Mouse (Mus musculus) c-Kit-positive CD71-positive TER-119-negative erythroid progenitor cells, embryonic 14.5 days (primary cell): ENCODE measurements around the gene Ktn1.

Experiments
- DNase-seq: peaks from one replicate; pipeline ENCODE4 v3.0.0-alpha.2; 2013; ENCODE audit warnings: low read depth

Ktn1 gene

GRCm38 (mm10) chr14:47665061-47665778, 17.0 kb downstream of the Ktn1 start:
- DNase-seq: no peak

DNA sequence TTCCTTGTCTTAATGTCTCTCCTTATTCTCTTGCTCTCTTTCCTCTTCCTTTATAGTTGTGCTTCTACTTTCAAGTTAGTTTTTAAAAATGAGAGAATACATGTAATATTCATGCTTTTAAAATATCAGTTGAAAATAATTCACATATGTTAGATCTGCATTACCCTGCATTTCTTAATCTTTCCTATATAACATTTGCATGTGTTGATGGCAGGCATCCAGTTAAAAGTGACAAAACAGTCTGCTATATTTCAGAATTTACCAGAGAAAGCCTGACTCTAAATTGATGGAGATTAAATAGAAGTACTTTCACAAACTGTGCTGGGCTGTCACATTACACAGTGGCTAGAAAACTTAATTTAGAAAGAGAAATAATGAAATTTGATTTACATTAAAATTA, 19.8 kb downstream of the Ktn1 start:
- no peak for DNase-seq

- no peak for DNase-seq
Measured at GRCm38 (mm10) chr14:47682886-47683285, 34.6 kb downstream of the Ktn1 start.

- no peak for DNase-seq
Measured at GRCm38 (mm10) chr14:47684579-47684978, 36.3 kb downstream of the Ktn1 start.

GRCm38 (mm10) chr14:47699126-47699525, 50.9 kb downstream of the Ktn1 start:
- no peak for DNase-seq

DNA sequence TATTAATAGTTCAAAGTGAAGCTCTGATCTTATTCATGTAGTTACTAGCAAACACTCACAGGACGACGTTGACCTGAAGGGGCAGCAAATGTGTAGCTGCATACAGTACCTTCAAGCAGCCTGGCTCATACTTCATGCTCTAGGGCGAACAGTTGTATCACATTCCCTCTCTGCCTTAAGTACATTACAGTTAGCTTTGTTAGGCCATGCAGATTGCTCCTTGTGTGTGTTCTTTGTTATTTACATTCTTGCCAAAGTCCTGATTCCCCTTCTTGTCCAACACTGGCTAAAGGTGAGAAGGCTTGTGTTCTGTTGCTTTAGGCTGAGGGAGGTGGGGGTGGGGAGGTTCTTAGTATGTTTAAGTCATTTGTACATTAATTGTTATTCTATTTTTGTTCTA, 61.3 kb downstream of the Ktn1 start:
- DNase-seq: no peak

DNA sequence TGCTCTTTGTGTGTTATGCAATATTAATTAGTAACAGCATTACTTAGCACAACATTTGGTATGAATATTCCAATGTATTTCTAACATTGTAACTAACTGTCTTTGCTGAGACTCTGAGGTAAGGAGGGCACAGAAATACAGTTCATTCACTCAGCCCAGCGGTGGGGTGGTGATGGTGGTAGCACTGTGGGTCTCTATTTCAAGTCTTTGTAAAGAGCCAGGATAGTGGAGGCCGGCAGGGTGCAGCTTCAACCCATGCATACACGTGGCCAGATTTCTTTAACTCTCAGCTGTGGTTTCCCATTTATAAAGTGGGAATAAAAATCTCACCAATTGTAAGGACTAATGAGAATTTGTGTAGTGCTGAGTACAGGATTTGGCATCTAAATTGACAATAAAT, 67.5 kb downstream of the Ktn1 start:
- no peak for DNase-seq

DNA sequence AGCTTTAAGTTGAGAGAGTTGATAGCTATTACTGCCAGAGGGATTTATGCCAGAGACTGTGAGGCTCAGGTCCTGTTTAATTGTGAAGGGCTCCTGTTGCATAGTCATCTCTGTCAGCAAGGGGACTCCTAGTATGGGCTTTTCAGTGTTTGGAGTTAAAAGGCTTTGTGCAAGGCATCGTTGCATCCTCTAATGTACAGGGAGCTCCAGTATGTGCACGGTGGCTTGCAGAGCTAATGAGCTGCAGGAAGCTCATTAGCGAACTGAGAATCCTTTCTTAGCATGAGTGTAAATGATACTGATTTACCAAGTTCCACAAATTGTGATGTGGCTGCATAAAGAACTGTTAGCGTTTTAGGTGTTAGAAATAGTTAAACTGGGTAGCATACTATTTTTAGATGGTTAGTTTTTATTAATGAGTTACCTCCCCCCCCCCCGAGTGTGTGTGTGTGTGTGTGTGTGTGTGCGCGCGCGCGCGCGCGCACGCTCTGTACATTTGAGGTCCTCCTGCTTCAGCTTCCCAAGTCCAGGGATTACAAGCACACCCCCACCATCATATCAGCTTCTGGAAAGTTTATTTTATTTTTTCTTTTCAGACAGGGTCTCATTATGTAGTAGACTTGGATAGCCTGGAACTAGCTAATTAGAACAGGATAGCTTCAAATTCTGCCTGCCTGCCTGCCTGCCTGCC, 69.8 kb downstream of the Ktn1 start:
- no peak for DNase-seq

GRCm38 (mm10) chr14:47720023-47720422, 71.8 kb downstream of the Ktn1 start:
- no peak for DNase-seq

- DNase-seq: no peak
Measured at GRCm38 (mm10) chr14:47723035-47723434, 74.8 kb downstream of the Ktn1 start.

GRCm38 (mm10) chr14:47728594-47728993, 80.3 kb downstream of the Ktn1 start:
- no peak for DNase-seq

- no peak for DNase-seq
Measured at GRCm38 (mm10) chr14:47735354-47735753, 87.1 kb downstream of the Ktn1 start.

DNA sequence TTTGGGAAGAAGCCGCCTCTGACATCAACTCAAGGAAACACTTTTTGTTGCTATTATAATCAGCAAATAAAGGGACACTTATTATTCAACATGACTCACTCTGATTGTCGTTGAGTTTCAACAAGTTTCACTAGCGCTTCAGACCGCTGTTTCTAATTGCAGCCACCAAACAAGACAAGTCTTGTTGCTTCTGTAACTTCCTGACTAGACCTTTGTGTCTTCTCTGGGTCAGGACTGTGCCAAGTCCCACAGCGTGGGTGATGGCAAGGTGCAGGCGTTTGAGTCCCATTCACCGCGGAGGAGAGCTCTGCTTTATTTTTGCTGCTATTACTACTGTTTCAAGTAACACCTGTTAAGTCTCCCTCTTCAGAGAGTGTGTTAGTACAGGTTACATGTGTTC, 88.2 kb downstream of the Ktn1 start:
- no peak for DNase-seq

DNA sequence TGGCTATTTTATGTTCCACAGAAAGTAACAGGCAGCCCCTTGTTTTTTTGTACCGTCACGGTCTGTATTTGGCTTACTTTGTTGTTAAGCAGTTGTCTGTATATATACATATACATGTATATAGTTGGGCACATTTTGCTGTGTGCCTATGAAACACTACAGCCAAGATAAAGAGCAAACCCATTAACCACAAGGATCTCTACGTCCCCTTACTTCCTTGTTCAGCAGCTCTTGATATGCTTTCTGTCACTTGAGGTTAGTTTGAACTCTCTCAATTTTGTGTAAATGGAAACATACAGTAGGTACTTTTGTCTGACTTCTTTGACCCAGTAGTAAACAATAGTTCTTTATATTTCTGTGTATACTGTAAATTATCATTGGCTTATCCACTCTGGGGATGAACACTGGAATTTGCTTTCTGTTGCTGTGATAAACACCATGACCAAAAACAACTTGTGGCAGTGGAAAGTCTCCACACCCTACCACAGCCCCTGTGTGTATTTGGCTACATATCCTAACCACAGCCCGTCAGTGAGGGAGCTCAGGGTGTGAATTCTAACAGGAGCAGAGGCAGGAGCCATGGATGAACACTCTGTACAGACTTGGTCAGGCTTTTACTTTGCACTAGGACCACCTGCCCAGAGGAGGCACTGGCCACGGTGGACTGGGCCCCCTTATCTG, 92.2 kb downstream of the Ktn1 start:
- no peak for DNase-seq

DNA sequence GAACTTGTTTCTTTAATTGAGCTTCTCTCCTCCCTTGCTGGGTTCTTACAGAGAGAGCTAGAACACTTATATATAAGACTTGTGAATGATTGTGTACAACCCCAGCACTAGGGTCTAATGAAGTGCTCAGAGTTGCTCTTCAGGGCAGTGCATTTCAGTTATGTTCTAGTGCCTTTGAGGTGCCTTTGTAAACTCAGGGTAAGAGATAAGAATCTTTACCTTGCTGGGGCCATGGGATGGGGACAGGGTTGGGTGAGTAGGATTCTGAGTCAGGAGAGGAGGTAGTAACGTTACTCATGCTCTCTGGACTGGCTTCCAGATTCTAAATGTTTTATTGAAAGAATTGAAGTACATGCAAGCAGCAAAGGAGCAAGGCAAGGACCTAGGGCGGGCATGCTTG, 92.8 kb downstream of the Ktn1 start:
- no peak for DNase-seq

DNA sequence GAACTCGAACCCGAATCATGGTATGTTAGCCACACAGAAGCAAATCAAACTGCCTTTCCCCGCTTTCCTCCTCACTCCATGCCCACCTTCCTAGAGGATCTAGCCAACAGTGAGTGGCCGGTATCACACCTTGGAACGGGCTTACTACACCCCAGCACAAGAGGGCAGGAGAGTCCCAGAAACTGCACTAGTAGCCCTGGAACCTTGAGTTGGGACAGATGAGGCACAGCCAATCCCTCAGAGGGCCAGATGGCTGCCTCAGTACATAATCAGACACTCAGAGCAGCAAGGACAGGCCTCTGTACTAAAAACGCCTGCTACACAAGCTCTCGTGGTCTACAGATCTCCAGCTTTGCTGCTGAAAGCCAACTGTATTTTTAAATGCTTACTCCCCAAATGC, 94.4 kb downstream of the Ktn1 start:
- no peak for DNase-seq

- no peak for DNase-seq
Measured at GRCm38 (mm10) chr14:47745086-47745485, 96.8 kb downstream of the Ktn1 start.

- DNase-seq: no peak
Measured at GRCm38 (mm10) chr14:47747536-47747935, 99.3 kb downstream of the Ktn1 start.

DNA sequence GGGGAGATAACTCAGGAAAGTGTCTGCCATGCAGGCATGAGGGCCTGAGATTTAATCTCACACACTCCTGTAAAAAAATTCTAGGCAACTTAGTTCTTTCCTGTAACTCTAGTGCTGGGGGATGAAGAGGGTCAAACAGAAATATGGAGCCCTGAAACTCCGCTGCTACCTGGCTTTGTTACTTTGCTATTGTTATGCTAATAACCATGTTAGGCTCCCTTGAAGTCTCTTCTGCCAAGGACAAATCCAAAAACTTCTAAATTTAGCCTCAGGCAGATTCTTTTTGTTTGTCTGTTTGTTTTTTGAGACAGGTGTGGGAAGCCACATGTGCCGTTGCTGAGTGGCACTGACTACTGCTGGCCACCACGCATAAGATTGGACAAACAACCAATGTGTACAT, 100.5 kb downstream of the Ktn1 start:
- DNase-seq: no peak

GRCm38 (mm10) chr14:47751422-47752205, 103.4 kb downstream of the Ktn1 start:
- DNase-seq: peak; percentile 21

DNA sequence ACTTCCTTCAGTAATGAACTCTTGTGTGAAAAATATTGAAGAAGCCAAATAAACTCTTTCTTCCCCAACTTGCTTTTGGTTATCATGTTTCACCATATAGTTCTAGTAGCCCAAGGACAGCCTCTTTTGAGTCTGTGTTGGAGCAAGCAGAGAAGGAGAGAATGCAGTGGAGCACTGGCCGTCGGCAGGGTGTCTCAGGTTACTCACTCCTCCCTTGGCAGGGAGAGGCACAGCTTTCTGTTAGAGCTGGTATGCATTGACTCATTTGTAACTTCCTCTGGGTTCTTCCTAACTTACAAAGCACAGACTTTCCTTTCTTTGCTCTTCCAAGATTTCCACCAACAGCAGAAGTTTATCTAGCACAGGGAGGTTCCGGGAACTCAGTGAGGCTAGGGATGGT, 105.3 kb downstream of the Ktn1 start:
- no peak for DNase-seq

DNA sequence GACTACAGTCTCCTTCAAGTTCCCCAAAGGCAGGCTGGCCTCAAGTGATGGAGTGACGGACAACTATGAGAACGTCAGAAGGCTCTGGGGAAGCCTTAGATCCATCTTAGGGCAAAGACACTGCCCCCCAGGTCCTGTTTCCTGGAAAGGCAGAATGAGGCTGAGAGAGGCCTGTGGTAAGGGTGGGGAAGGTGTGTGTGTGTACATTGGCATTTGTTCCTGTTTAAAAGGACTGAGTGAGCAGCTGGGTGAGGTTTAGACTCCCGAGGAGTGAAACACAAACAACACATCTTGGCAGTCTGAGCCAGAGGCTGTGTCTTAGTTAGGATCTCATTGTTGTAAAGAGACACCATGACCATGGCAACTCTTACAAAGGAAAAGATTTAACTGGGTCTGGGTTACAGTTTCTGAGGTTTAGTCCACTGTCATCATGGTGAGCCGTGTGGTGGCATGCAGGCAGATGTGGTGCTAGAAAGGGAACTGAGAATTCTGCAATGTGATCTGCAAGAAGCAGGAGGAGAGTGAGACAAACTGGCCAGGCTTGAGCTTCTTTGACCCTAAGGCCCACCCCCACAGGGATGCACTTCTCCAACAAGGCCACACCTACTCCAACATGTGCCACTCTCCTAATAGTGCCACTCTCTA, 106.1 kb downstream of the Ktn1 start:
- no peak for DNase-seq
